ENCODE assay signal across 8 mouse cellular contexts in the genomic region with DNA sequence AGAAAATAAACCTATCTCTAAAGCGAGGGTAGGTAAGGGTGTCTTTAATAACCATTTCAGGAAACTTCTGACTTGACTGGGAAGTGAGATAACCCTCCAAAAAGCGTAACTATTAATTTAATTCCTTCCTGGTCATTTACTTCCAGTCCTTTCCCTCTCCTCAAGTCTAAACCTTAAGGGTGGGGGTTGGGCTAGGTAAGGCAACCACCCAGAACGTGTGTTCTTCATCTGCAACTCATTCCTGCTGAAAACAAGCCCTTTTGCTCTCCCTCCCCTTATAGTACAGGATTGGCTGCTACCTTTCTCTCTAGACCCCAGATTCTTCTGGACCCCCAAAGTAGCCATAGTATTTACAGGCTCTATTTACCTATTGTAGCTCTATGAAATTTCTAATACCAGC. TPM values are rescaled to one million over a fixed set of nuclear protein-coding genes. Genes with fewer than 3 reads are reported as not detected.
DNase-seq lines count a peak whose midpoint lies in the region; ATAC-seq and TF ChIP-seq lines count a peak whose summit lies in the region.

No protein-coding gene starts in this region.

- peak overlapping the region; percentile 70 for H3K4me3 ChIP-seq in layer of hippocampus, adult 2 months
- H3K4me3 ChIP-seq in bone marrow macrophage, adult 2 months (ENCODE audit: insufficient read depth, low read length) = peak overlapping the region; percentile 55
- H3K4me3 ChIP-seq in forebrain, embryonic 12.5 days (replicated peaks) = peak overlapping the region; percentile 41
- peak overlapping the region; percentile 65 for H3K4me3 ChIP-seq in liver, embryonic 15.5 days (replicated peaks)

- no peaks in the 10 kb centered on the region for H3K36me3 ChIP-seq in forebrain, embryonic 12.5 days (replicated peaks)
- H3K36me3 ChIP-seq in liver, embryonic 15.5 days (replicated peaks) = no peaks in the 10 kb centered on the region; the same call in 1 of the 2 replicates

- 0 out of 2 replicates have a peak overlapping the region, but pooled peaks have one; percentile 44 for H3K9ac ChIP-seq in forebrain, embryonic 12.5 days
- H3K9ac ChIP-seq in liver, embryonic 15.5 days = peak overlapping the region; percentile 18; the same call in 1 of the 2 replicates

- peak overlapping the region; percentile 52 for H3K4me2 ChIP-seq in forebrain, embryonic 12.5 days
- peak overlapping the region; percentile 70 for H3K4me2 ChIP-seq in liver, embryonic 15.5 days

- WGBS in forebrain, embryonic 12.5 days = 11% methylated on average over 3 of the region's 3 CpGs
- 4% methylated on average over 3 of the region's 3 CpGs for WGBS in liver, embryonic 15.5 days (ENCODE audit: insufficient replicate concordance)

- no peak for TF ChIP-seq CTCF in layer of hippocampus, adult 2 months (conservative IDR thresholded peaks at IDR 0.05)
- TF ChIP-seq CTCF in bone marrow macrophage, adult 2 months (IDR thresholded peaks at IDR 0.05; ENCODE audit: low read depth, low read length) = no peak

- H3K9me3 ChIP-seq in forebrain, embryonic 12.5 days = no peaks in the 10 kb centered on the region
- H3K9me3 ChIP-seq in liver, embryonic 15.5 days (replicated peaks) = no peaks in the 10 kb centered on the region

- intact Hi-C loops in left cerebral cortex, postnatal 4 days (cut with DNase I) = no loop called here

- TF ChIP-seq POLR2A in bone marrow macrophage, adult 2 months (IDR thresholded peaks at IDR 0.05; ENCODE audit: borderline replicate concordance, low read depth, low read length) = no peak

- H3K27me3 ChIP-seq in forebrain, embryonic 12.5 days = no peaks in the 10 kb centered on the region
- H3K27me3 ChIP-seq in liver, embryonic 15.5 days = no peaks in the 10 kb centered on the region; the same call in 1 of the 2 replicates

- 0 out of 2 replicates have a peak, but pooled peaks cover 3% of the 10 kb centered on the region for H3K4me1 ChIP-seq in bone marrow macrophage, adult 2 months (ENCODE audit: control insufficient read depth, insufficient read depth, low read length)
- peaks cover 4% of the 10 kb centered on the region for H3K4me1 ChIP-seq in forebrain, embryonic 12.5 days
- H3K4me1 ChIP-seq in liver, embryonic 15.5 days (replicated peaks) = peaks cover 18% of the 10 kb centered on the region; the same call in 1 of the 2 replicates

- peak overlapping the region; percentile 86 for H3K27ac ChIP-seq in layer of hippocampus, adult 2 months
- no peak overlapping the region for H3K27ac ChIP-seq in bone marrow macrophage, adult 2 months (ENCODE audit: insufficient read depth, low read depth, low read length)
- peak overlapping the region; percentile 78 for H3K27ac ChIP-seq in forebrain, embryonic 12.5 days
- peak overlapping the region; percentile 55; the same call in 1 of the 2 replicates for H3K27ac ChIP-seq in liver, embryonic 15.5 days (replicated peaks)

- no peak for DNase-seq in layer of hippocampus, adult 2 months (ENCODE audit: low spot score in 2 of 2)
- no peak for DNase-seq in layer of hippocampus, postnatal 25 days (ENCODE audit: extremely low spot score in 1 of 2, low spot score in 1 of 2)
- DNase-seq in layer of hippocampus, adult 11-12 months (ENCODE audit: low spot score) = no peak
- no peak for DNase-seq in left cerebral cortex, postnatal 4 days
- no peak for DNase-seq in layer of hippocampus, postnatal 36 days

- no peak for ATAC-seq in forebrain, embryonic 12.5 days (ENCODE audit: low FRiP score)
- no peak for ATAC-seq in liver, embryonic 15.5 days (ENCODE audit: insufficient read depth)

RNA-seq across cellular contexts. Expression of a gene that starts 0.8 kb away (rescaled TPM):
- 100 to 1,000 TPM; 182 to 208 TPM for total RNA-seq in layer of hippocampus, adult 2 months (2021)
- total RNA-seq in layer of hippocampus, postnatal 25 days (2021) = 100 to 1,000 TPM; 172 to 200 TPM
- 11.1 and 11.5 TPM in 2 replicates for polyA plus RNA-seq in bone marrow macrophage, adult 2 months (2012; ENCODE audit: insufficient read depth, insufficient read length, missing spikeins)
- 51.5 and 56.8 TPM in 2 replicates for polyA plus RNA-seq in forebrain, embryonic 12.5 days (2016; fragmentation: Nextera tagmentation; extraction: Ambion mirVana)
- 9.7 and 9.8 TPM in 2 replicates for polyA plus RNA-seq in liver, embryonic 15.5 days (2015; fragmentation: Nextera tagmentation; extraction: Ambion mirVana)
- total RNA-seq in left cerebral cortex, postnatal 4 days (2021) = 100 to 1,000 TPM; 174 to 191 TPM
- 100 to 1,000 TPM; 183 to 187 TPM for total RNA-seq in layer of hippocampus, postnatal 36 days (2021)

RNA-seq across cellular contexts. Expression of a gene that starts 28.1 kb away (rescaled TPM):
- 10 to 100 TPM; 20.0 to 20.9 TPM for total RNA-seq in layer of hippocampus, adult 2 months (2021)
- total RNA-seq in layer of hippocampus, postnatal 25 days (2021) = 10 to 100 TPM; 18.6 to 23.5 TPM
- polyA plus RNA-seq in bone marrow macrophage, adult 2 months (2012; ENCODE audit: insufficient read depth, insufficient read length, missing spikeins) = 0.24 and 0.34 TPM in 2 replicates
- polyA plus RNA-seq in forebrain, embryonic 12.5 days (2016; fragmentation: Nextera tagmentation; extraction: Ambion mirVana) = 12.0 and 12.3 TPM in 2 replicates
- polyA plus RNA-seq in liver, embryonic 15.5 days (2015; fragmentation: Nextera tagmentation; extraction: Ambion mirVana) = 1.9 and 2.4 TPM in 2 replicates
- 10 to 100 TPM; 49.3 to 51.2 TPM for total RNA-seq in left cerebral cortex, postnatal 4 days (2021)
- total RNA-seq in layer of hippocampus, postnatal 36 days (2021) = 10 to 100 TPM; 16.6 to 18.6 TPM
